Mouse (Mus musculus) left cerebral cortex, adult 9 months (tissue): ENCODE measurements at regions not wholly inside any gene's neighbourhood (a gene's known extent, or its start where the extent isn't known, plus 50 kb on each side); places are given as distances from the start of the nearest gene placed in this dataset.

Experiments
- DNase-seq, 2 experiments: peaks; one replicate each; pipeline ENCODE4 v3.0.0; 2022; ENCODE audit warnings: low spot score in 2 of 2

- no peak for DNase-seq
These were observed 233.7 kb upstream of the Dcn start for GRCm38 (mm10) chr10:97245674-97246073.

- DNase-seq = no peak
These were observed 230.9 kb upstream of the Dcn start for GRCm38 (mm10) chr10:97248522-97248921.

GRCm38 (mm10) chr10:97249760-97250159 is 229.6 kb upstream of the Dcn start:
- DNase-seq = no peak

GRCm38 (mm10) chr10:97250167-97250566 is 229.2 kb upstream of the Dcn start:
- DNase-seq = no peak

- DNase-seq = no peak
These were observed 213.4 kb upstream of the Dcn start for GRCm38 (mm10) chr10:97265959-97266517.

GRCm38 (mm10) chr10:97282416-97282815 is 197.0 kb upstream of the Dcn start:
- no peak for DNase-seq

GRCm38 (mm10) chr10:97282841-97283496 is 196.4 kb upstream of the Dcn start:
- peak; percentile 2 to 31 for DNase-seq

GRCm38 (mm10) chr10:97304791-97305355 is 174.5 kb upstream of the Dcn start:
- DNase-seq = no peak

GRCm38 (mm10) chr10:97309580-97309979 is 169.8 kb upstream of the Dcn start:
- no peak for DNase-seq

GRCm38 (mm10) chr10:97312509-97312908 is 166.9 kb upstream of the Dcn start:
- peak in 1 of 2 experiments; percentile 8 for DNase-seq

GRCm38 (mm10) chr10:97312978-97313377 is 166.4 kb upstream of the Dcn start:
- peak; percentile 81 to 96 for DNase-seq

- peak; percentile 90 to 96 for DNase-seq
These were observed 166.0 kb upstream of the Dcn start for GRCm38 (mm10) chr10:97313407-97313901.

GRCm38 (mm10) chr10:97332639-97333038 is 146.8 kb upstream of the Dcn start:
- DNase-seq = no peak

GRCm38 (mm10) chr10:97334044-97334443 is 145.4 kb upstream of the Dcn start:
- no peak for DNase-seq

GRCm38 (mm10) chr10:97334606-97335150 is 144.7 kb upstream of the Dcn start:
- no peak for DNase-seq

GRCm38 (mm10) chr10:97338033-97338692 is 141.2 kb upstream of the Dcn start:
- no peak for DNase-seq

- DNase-seq = no peak
These were observed 139.3 kb upstream of the Dcn start for GRCm38 (mm10) chr10:97339866-97340706.

GRCm38 (mm10) chr10:97345347-97345746 is 134.1 kb upstream of the Dcn start:
- DNase-seq = peak; percentile 9 to 76

- no peak for DNase-seq
These were observed 132.5 kb upstream of the Dcn start for GRCm38 (mm10) chr10:97346949-97347348.

- no peak for DNase-seq
These were observed 110.8 kb upstream of the Dcn start for GRCm38 (mm10) chr10:97368625-97369024.

GRCm38 (mm10) chr10:97375824-97376223 is 103.6 kb upstream of the Dcn start:
- peak in 1 of 2 experiments; percentile 42 for DNase-seq
